Mouse (Mus musculus) CH12.LX (cell line): ENCODE measurements around the gene Dner.

ENCODE experiments used
- BHLHE40 ChIP-seq: IDR thresholded peaks from 2 replicates; pipeline ENCODE4 v1.6.1; 2011; ENCODE audit warnings: mild to moderate bottlenecking, low read depth, low read length, improper control_type of control experiment
- ETS1 ChIP-seq: conservative IDR thresholded peaks from 2 replicates; pipeline ENCODE4 v1.6.1; 2012; ENCODE audit warnings: low read depth, mild to moderate bottlenecking, inconsistent platforms, low read length, improper control_type of control experiment, moderate library complexity
- IRF4 ChIP-seq: IDR thresholded peaks from 2 replicates; pipeline ENCODE4 v1.6.1; 2014; ENCODE audit warnings: low read depth, mild to moderate bottlenecking, inconsistent platforms, low read length, improper control_type of control experiment
- USF1 ChIP-seq: IDR thresholded peaks from 2 replicates; pipeline ENCODE4 v1.6.1; 2014; ENCODE audit warnings: low read depth, mild to moderate bottlenecking, inconsistent platforms, low read length, improper control_type of control experiment
- ZMIZ1 ChIP-seq: IDR thresholded peaks from 2 replicates; pipeline ENCODE4 v1.6.1; 2012; ENCODE audit warnings: low read depth, mild to moderate bottlenecking, inconsistent platforms, low read length, improper control_type of control experiment

DNA sequence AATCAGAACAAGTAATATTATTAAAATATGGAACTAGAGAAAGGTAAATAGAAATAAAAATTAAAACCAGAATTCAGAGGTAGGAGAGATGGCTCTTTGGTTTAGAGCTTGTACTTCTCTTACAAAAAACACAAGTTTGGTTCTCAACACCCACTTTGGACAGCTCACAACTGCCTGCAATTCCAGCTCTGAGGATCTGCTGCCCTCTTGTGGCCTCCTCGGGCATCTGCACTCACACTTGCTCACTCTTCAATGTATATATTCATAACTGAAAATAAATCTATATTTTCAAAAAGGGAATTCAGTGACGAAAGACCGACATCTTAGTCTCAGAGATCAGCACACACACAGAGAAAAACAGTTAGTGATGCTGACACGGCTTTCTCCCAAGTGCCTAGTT lies 225.7 kb downstream of the Dner start:
- TF ChIP-seq BHLHE40 (no peak), USF1 (no peak), IRF4 (no peak), ZMIZ1 (no peak), ETS1 (no peak)
